Mouse (Mus musculus): ENCODE data around the gene Rflna. TPM values are rescaled to one million over a fixed set of nuclear protein-coding genes. Genes with fewer than 3 reads are reported as not detected.

Rflna gene
- polyA plus RNA-seq, 1 experiment from 2014 or later: 0.21 TPM

GRCm38 (mm10) chr5:125000756-125001250, 2.2 kb upstream of the Rflna start:
- Histone ChIP-seq H3K27ac (ENCODE audit: low read length) (no peak overlapping the region), H3K36me3 (ENCODE audit: control insufficient read depth, insufficient read depth) (no peaks in the 10 kb centered on the region), H3K4me2 (ENCODE audit: low read depth, low read length) (no peak overlapping the region), H3K4me1 (ENCODE audit: control insufficient read depth, low read depth, low read length) (no peaks in the 10 kb centered on the region; the same call in 1 of the 2 replicates), H3K27me3 (ENCODE audit: control insufficient read depth, insufficient read depth, low read depth, low read length) (peaks cover 31% of the 10 kb centered on the region), H3K4me3 (ENCODE audit: low read depth, low read length) (no peak overlapping the region), H3K9me3 (replicated peaks; ENCODE audit: control insufficient read depth, low read length) (no peaks in the 10 kb centered on the region), H3K9ac (ENCODE audit: low read depth, low read length) (no peak overlapping the region)
- WGBS (ENCODE audit: insufficient replicate concordance): 66% methylated on average over 10 of the region's 10 CpGs
- no peak for ATAC-seq (ENCODE audit: low read depth)

GRCm38 (mm10) chr5:125003873-125004255, 843 bp downstream of the Rflna start:
- no peaks in the 10 kb centered on the region for H3K9me3 ChIP-seq (replicated peaks; ENCODE audit: control insufficient read depth, low read length)
- no peak overlapping the region for H3K9ac ChIP-seq (ENCODE audit: low read depth, low read length)
- no peak for ATAC-seq (ENCODE audit: low read depth)
- H3K4me1 ChIP-seq (ENCODE audit: control insufficient read depth, low read depth, low read length): no peaks in the 10 kb centered on the region; the same call in 1 of the 2 replicates
- 13% methylated on average over 15 of the region's 15 CpGs for WGBS (ENCODE audit: insufficient replicate concordance)
- H3K4me2 ChIP-seq (ENCODE audit: low read depth, low read length): peak overlapping the region; percentile 48; the same call in 1 of the 2 replicates
- H3K36me3 ChIP-seq (ENCODE audit: control insufficient read depth, insufficient read depth): no peaks in the 10 kb centered on the region
- peaks cover 31% of the 10 kb centered on the region for H3K27me3 ChIP-seq (ENCODE audit: control insufficient read depth, insufficient read depth, low read depth, low read length)
- peak overlapping the region; percentile 29; the same call in 1 of the 2 replicates for H3K4me3 ChIP-seq (ENCODE audit: low read depth, low read length)
- no peak overlapping the region for H3K27ac ChIP-seq (ENCODE audit: low read length)

GRCm38 (mm10) chr5:125005871-125006652, 3.0 kb downstream of the Rflna start:
- Histone ChIP-seq H3K4me3 (ENCODE audit: low read depth, low read length) (no peak overlapping the region), H3K27me3 (ENCODE audit: control insufficient read depth, insufficient read depth, low read depth, low read length) (peaks cover 31% of the 10 kb centered on the region), H3K9me3 (replicated peaks; ENCODE audit: control insufficient read depth, low read length) (no peaks in the 10 kb centered on the region), H3K4me2 (ENCODE audit: low read depth, low read length) (no peak overlapping the region), H3K9ac (ENCODE audit: low read depth, low read length) (no peak overlapping the region), H3K4me1 (ENCODE audit: control insufficient read depth, low read depth, low read length) (no peaks in the 10 kb centered on the region; the same call in 1 of the 2 replicates), H3K36me3 (ENCODE audit: control insufficient read depth, insufficient read depth) (no peaks in the 10 kb centered on the region), H3K27ac (ENCODE audit: low read length) (no peak overlapping the region)
- 43% methylated on average over 9 of the region's 9 CpGs for WGBS (ENCODE audit: insufficient replicate concordance)
- ATAC-seq (ENCODE audit: low read depth): no peak

GRCm38 (mm10) chr5:125006896-125007295, 3.9 kb downstream of the Rflna start:
- H3K9me3 ChIP-seq (replicated peaks; ENCODE audit: control insufficient read depth, low read length): no peaks in the 10 kb centered on the region
- H3K4me3 ChIP-seq (ENCODE audit: low read depth, low read length): no peak overlapping the region
- H3K4me2 ChIP-seq (ENCODE audit: low read depth, low read length): no peak overlapping the region
- no peak overlapping the region for H3K27ac ChIP-seq (ENCODE audit: low read length)
- peaks cover 31% of the 10 kb centered on the region for H3K27me3 ChIP-seq (ENCODE audit: control insufficient read depth, insufficient read depth, low read depth, low read length)
- no peaks in the 10 kb centered on the region for H3K36me3 ChIP-seq (ENCODE audit: control insufficient read depth, insufficient read depth)
- H3K9ac ChIP-seq (ENCODE audit: low read depth, low read length): no peak overlapping the region
- no peaks in the 10 kb centered on the region; the same call in 1 of the 2 replicates for H3K4me1 ChIP-seq (ENCODE audit: control insufficient read depth, low read depth, low read length)
- WGBS (ENCODE audit: insufficient replicate concordance): 68% methylated on average over 5 of the region's 5 CpGs
- no peak for ATAC-seq (ENCODE audit: low read depth)

GRCm38 (mm10) chr5:125011166-125011565, 8.1 kb downstream of the Rflna start:
- Histone ChIP-seq H3K9ac (ENCODE audit: low read depth, low read length) (no peak overlapping the region), H3K4me3 (ENCODE audit: low read depth, low read length) (no peak overlapping the region), H3K4me2 (ENCODE audit: low read depth, low read length) (no peak overlapping the region), H3K4me1 (ENCODE audit: control insufficient read depth, low read depth, low read length) (no peaks in the 10 kb centered on the region), H3K9me3 (replicated peaks; ENCODE audit: control insufficient read depth, low read length) (no peaks in the 10 kb centered on the region), H3K27ac (ENCODE audit: low read length) (no peak overlapping the region), H3K27me3 (ENCODE audit: control insufficient read depth, insufficient read depth, low read depth, low read length) (no peaks in the 10 kb centered on the region), H3K36me3 (ENCODE audit: control insufficient read depth, insufficient read depth) (no peaks in the 10 kb centered on the region)
- 74% methylated on average over 24 of the region's 24 CpGs for WGBS (ENCODE audit: insufficient replicate concordance)
- no peak for ATAC-seq (ENCODE audit: low read depth)

GRCm38 (mm10) chr5:125011628-125012027, 8.6 kb downstream of the Rflna start:
- no peaks in the 10 kb centered on the region for H3K4me1 ChIP-seq (ENCODE audit: control insufficient read depth, low read depth, low read length)
- no peaks in the 10 kb centered on the region for H3K27me3 ChIP-seq (ENCODE audit: control insufficient read depth, insufficient read depth, low read depth, low read length)
- H3K36me3 ChIP-seq (ENCODE audit: control insufficient read depth, insufficient read depth): no peaks in the 10 kb centered on the region
- no peak overlapping the region for H3K27ac ChIP-seq (ENCODE audit: low read length)
- H3K4me3 ChIP-seq (ENCODE audit: low read depth, low read length): no peak overlapping the region
- no peak overlapping the region for H3K4me2 ChIP-seq (ENCODE audit: low read depth, low read length)
- no peaks in the 10 kb centered on the region for H3K9me3 ChIP-seq (replicated peaks; ENCODE audit: control insufficient read depth, low read length)
- WGBS (ENCODE audit: insufficient replicate concordance): 85% methylated on average over 8 of the region's 8 CpGs
- ATAC-seq (ENCODE audit: low read depth): no peak
- H3K9ac ChIP-seq (ENCODE audit: low read depth, low read length): no peak overlapping the region

- no peaks in the 10 kb centered on the region for H3K27me3 ChIP-seq (ENCODE audit: control insufficient read depth, insufficient read depth, low read depth, low read length)
- H3K9me3 ChIP-seq (replicated peaks; ENCODE audit: control insufficient read depth, low read length): no peaks in the 10 kb centered on the region
- H3K4me3 ChIP-seq (ENCODE audit: low read depth, low read length): no peak overlapping the region
- no peaks in the 10 kb centered on the region for H3K36me3 ChIP-seq (ENCODE audit: control insufficient read depth, insufficient read depth)
- 52% methylated on average over 7 of the region's 7 CpGs for WGBS (ENCODE audit: insufficient replicate concordance)
- ATAC-seq (ENCODE audit: low read depth): no peak
- no peak overlapping the region for H3K9ac ChIP-seq (ENCODE audit: low read depth, low read length)
- no peak overlapping the region for H3K27ac ChIP-seq (ENCODE audit: low read length)
- H3K4me2 ChIP-seq (ENCODE audit: low read depth, low read length): no peak overlapping the region
- H3K4me1 ChIP-seq (ENCODE audit: control insufficient read depth, low read depth, low read length): no peaks in the 10 kb centered on the region
Observed at GRCm38 (mm10) chr5:125014497-125014896, 11.5 kb downstream of the Rflna start.

- Histone ChIP-seq H3K27ac (ENCODE audit: low read length) (no peak overlapping the region), H3K4me1 (ENCODE audit: control insufficient read depth, low read depth, low read length) (no peaks in the 10 kb centered on the region), H3K9me3 (replicated peaks; ENCODE audit: control insufficient read depth, low read length) (no peaks in the 10 kb centered on the region), H3K27me3 (ENCODE audit: control insufficient read depth, insufficient read depth, low read depth, low read length) (no peaks in the 10 kb centered on the region), H3K4me3 (ENCODE audit: low read depth, low read length) (no peak overlapping the region), H3K4me2 (ENCODE audit: low read depth, low read length) (no peak overlapping the region), H3K36me3 (ENCODE audit: control insufficient read depth, insufficient read depth) (no peaks in the 10 kb centered on the region), H3K9ac (ENCODE audit: low read depth, low read length) (no peak overlapping the region)
- ATAC-seq (ENCODE audit: low read depth): no peak
- 72% methylated on average over 3 of the region's 3 CpGs for WGBS (ENCODE audit: insufficient replicate concordance)
Observed at GRCm38 (mm10) chr5:125015066-125015465, 12.0 kb downstream of the Rflna start.

- 75% methylated on average over 9 of the region's 9 CpGs for WGBS (ENCODE audit: insufficient replicate concordance)
- Histone ChIP-seq H3K9ac (ENCODE audit: low read depth, low read length) (no peak overlapping the region), H3K4me1 (ENCODE audit: control insufficient read depth, low read depth, low read length) (no peaks in the 10 kb centered on the region), H3K27ac (ENCODE audit: low read length) (no peak overlapping the region), H3K27me3 (ENCODE audit: control insufficient read depth, insufficient read depth, low read depth, low read length) (no peaks in the 10 kb centered on the region), H3K36me3 (ENCODE audit: control insufficient read depth, insufficient read depth) (no peaks in the 10 kb centered on the region), H3K4me3 (ENCODE audit: low read depth, low read length) (no peak overlapping the region), H3K9me3 (replicated peaks; ENCODE audit: control insufficient read depth, low read length) (no peaks in the 10 kb centered on the region), H3K4me2 (ENCODE audit: low read depth, low read length) (no peak overlapping the region)
- no peak for ATAC-seq (ENCODE audit: low read depth)
Observed at GRCm38 (mm10) chr5:125015576-125015975, 12.6 kb downstream of the Rflna start.
